Mouse (Mus musculus): ENCODE results near the gene Klrk1. TPM values are rescaled to one million over a fixed set of nuclear protein-coding genes. Genes with fewer than 3 reads are reported as not detected.
"Not testable (repeated sequence)": the region's sequence is repeated elsewhere in the genome, so short reads cannot be mapped to it uniquely, and the experiment has no call there.

The Klrk1 gene
- not detected for total RNA-seq (2021)
- long read RNA-seq, experiment 1 = 0 reads
- long read RNA-seq, experiment 2 = 0 reads

- Histone ChIP-seq H3K27ac (no peak within 1 kb of the TSS), H3K4me3 (no peak within 1 kb of the TSS)
- TF ChIP-seq CTCF (IDR thresholded peaks at IDR 0.05) = no peak
- DNase-seq (ENCODE audit: extremely low spot score in 1 of 2, low spot score in 2 of 2) = no peak
- intact Hi-C loops (cut with DNase I) = no loop called here
Measured at GRCm38 (mm10) chr6:129623735-129624134, at the start of gene Klrk1. Klrk1 (minus strand) TSS chr6:129623864.

GRCm38 (mm10) chr6:129661301-129661700 is 37.6 kb upstream of the Klrk1 start:
- DNase-seq (ENCODE audit: extremely low spot score in 1 of 2, low spot score in 2 of 2); H3K27ac ChIP-seq; H3K4me3 ChIP-seq; intact Hi-C loops (cut with DNase I): not testable (repeated sequence)

- H3K27ac ChIP-seq; DNase-seq (ENCODE audit: extremely low spot score in 1 of 2, low spot score in 2 of 2); H3K4me3 ChIP-seq; intact Hi-C loops (cut with DNase I): not testable (repeated sequence)
Measured at GRCm38 (mm10) chr6:129660589-129660988, 36.9 kb upstream of the Klrk1 start, which contains the start of gene Klrc2. Klrc2 (minus strand) TSS chr6:129660689.

- intact Hi-C loops (cut with DNase I); H3K4me3 ChIP-seq; DNase-seq (ENCODE audit: extremely low spot score in 1 of 2, low spot score in 2 of 2); H3K27ac ChIP-seq: not testable (repeated sequence)
Measured at GRCm38 (mm10) chr6:129644054-129644453, 20.4 kb upstream of the Klrk1 start.

- intact Hi-C loops (cut with DNase I); H3K27ac ChIP-seq; DNase-seq (ENCODE audit: extremely low spot score in 1 of 2, low spot score in 2 of 2); H3K4me3 ChIP-seq: not testable (repeated sequence)
Measured at GRCm38 (mm10) chr6:129643237-129643636, 19.6 kb upstream of the Klrk1 start, which contains the start of gene Klrc3. Klrc3 (minus strand) TSS chr6:129643337.

- intact Hi-C loops (cut with DNase I); DNase-seq (ENCODE audit: extremely low spot score in 1 of 2, low spot score in 2 of 2); H3K4me3 ChIP-seq; H3K27ac ChIP-seq: not testable (repeated sequence)
Measured at GRCm38 (mm10) chr6:129631046-129631445, 7.4 kb upstream of the Klrk1 start.

- no peak overlapping the region for H3K4me3 ChIP-seq
- intact Hi-C loops (cut with DNase I) = no loop called here
- no peak overlapping the region for H3K27ac ChIP-seq
- DNase-seq (ENCODE audit: extremely low spot score in 1 of 2, low spot score in 2 of 2) = no peak
- no peak for TF ChIP-seq CTCF (IDR thresholded peaks at IDR 0.05)
Measured at GRCm38 (mm10) chr6:129608372-129608771, 15.3 kb downstream of the Klrk1 start.

- no peak for TF ChIP-seq CTCF (IDR thresholded peaks at IDR 0.05)
- Histone ChIP-seq H3K27ac (no peak within 1 kb of the TSS), H3K4me3 (no peak within 1 kb of the TSS)
- no peak for DNase-seq (ENCODE audit: extremely low spot score in 1 of 2, low spot score in 2 of 2)
- intact Hi-C loops (cut with DNase I) = no loop called here
Measured at GRCm38 (mm10) chr6:129591508-129591907, 32.2 kb downstream of the Klrk1 start, which contains the start of gene Klrd1. Klrd1 (plus strand) TSS chr6:129591782.

- no peak for TF ChIP-seq CTCF (IDR thresholded peaks at IDR 0.05)
- Histone ChIP-seq H3K4me3 (no peak overlapping the region), H3K27ac (no peak overlapping the region)
- intact Hi-C loops (cut with DNase I) = no loop called here
- DNase-seq (ENCODE audit: extremely low spot score in 1 of 2, low spot score in 2 of 2) = no peak
Measured at GRCm38 (mm10) chr6:129583014-129583413, 40.6 kb downstream of the Klrk1 start.

GRCm38 (mm10) chr6:129581896-129582295 is 41.8 kb downstream of the Klrk1 start:
- Histone ChIP-seq H3K4me3 (no peak overlapping the region), H3K27ac (no peak overlapping the region)
- intact Hi-C loops (cut with DNase I) = no loop called here
- no peak for DNase-seq (ENCODE audit: extremely low spot score in 1 of 2, low spot score in 2 of 2)
- TF ChIP-seq CTCF (IDR thresholded peaks at IDR 0.05) = no peak

- Histone ChIP-seq H3K27ac (no peak overlapping the region), H3K4me3 (no peak overlapping the region)
- no peak for DNase-seq (ENCODE audit: extremely low spot score in 1 of 2, low spot score in 2 of 2)
- intact Hi-C loops (cut with DNase I) = no loop called here
- peak; percentile 60 for TF ChIP-seq CTCF (IDR thresholded peaks at IDR 0.05)
Measured at GRCm38 (mm10) chr6:129581274-129581673, 42.4 kb downstream of the Klrk1 start.

- TF ChIP-seq CTCF (IDR thresholded peaks at IDR 0.05) = no peak
- H3K27ac ChIP-seq = no peak within 1 kb of the TSS
- no peak for DNase-seq (ENCODE audit: extremely low spot score in 1 of 2, low spot score in 2 of 2)
- intact Hi-C loops (cut with DNase I) = loop anchor here (5.0 to 10.0 kb wide), 2 partner anchors 1715 to 1847 kb away; partner anchors contain the start of gene Magohb
- H3K4me3 ChIP-seq = no peak within 1 kb of the TSS
Measured at GRCm38 (mm10) chr6:129577605-129578004, 46.1 kb downstream of the Klrk1 start, which contains the start of gene Klre1. Klre1 (plus strand) TSS chr6:129577905.

- DNase-seq (ENCODE audit: extremely low spot score in 1 of 2, low spot score in 2 of 2) = no peak
- Histone ChIP-seq H3K4me3 (no peak overlapping the region), H3K27ac (no peak overlapping the region)
- intact Hi-C loops (cut with DNase I) = loop anchor here (2.0 to 10.0 kb wide), 3 partner anchors 1717 to 1849 kb away; partner anchors contain the start of genes Magohb and Styk1
- peak; percentile 44 for TF ChIP-seq CTCF (IDR thresholded peaks at IDR 0.05)
Measured at GRCm38 (mm10) chr6:129575315-129575714, 48.3 kb downstream of the Klrk1 start.

Measured in left cerebral cortex, adult 2 months (tissue).